Mouse (Mus musculus): ENCODE measurements around the gene Ly75. TPM values are rescaled to one million over a fixed set of nuclear protein-coding genes. Genes with fewer than 3 reads are reported as not detected.
A peak's percentile ranks its signal among the peaks of the same experiment; 100 is the strongest.

The Ly75 gene
- polyA plus RNA-seq, 1 experiment from 2014 or later, result 1.7 TPM

DNA sequence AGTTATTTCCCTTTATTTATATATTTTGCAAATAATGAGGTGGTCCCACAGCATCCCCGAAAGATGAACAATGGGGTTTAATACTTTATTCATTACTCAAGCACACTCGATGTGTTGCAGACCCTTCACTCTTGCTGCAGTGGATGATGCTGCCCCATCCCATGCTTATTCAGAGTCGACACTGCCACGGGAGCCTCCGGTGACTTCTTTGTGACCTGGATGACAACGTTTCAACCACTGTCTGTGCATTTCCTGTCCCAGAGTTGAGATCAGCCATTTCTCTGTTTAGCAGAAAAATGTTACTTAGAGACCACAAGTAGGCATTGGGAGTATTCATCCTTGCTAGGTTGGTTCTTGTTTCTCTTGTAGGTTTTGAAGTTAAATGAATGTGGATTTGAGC is 10.7 kb upstream of the Ly75 start:
- H3K4me1 ChIP-seq (ENCODE audit: insufficient read depth, low read depth, low read length), result no peaks in the 10 kb centered on the region

DNA sequence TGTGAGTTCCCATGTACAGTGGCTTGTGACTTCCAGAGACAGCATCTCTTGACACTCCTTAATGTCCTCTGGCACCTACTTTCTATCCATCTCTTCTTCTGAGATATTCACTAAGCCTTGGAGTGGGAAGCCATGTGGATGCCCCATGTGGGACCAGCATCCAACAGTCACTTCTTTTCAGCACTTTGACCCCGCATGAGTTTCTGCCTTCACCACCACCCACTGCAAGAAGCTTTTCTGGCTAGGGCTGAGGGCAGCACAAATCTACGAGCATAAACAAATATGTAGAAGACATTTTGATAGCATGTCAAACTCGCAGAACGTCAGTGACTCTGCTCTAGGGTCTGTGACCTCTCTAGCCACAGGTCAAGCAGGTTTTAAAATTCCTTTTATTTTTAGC is 9.2 kb upstream of the Ly75 start:
- Histone ChIP-seq H3K36me3 (ENCODE audit: insufficient read depth, low read length) (no peaks in the 10 kb centered on the region), H3K9ac (replicated peaks; ENCODE audit: low read depth) (no peak overlapping the region), H3K4me2 (replicated peaks; ENCODE audit: low read depth, low read length) (no peak overlapping the region), H3K4me1 (ENCODE audit: insufficient read depth, low read depth, low read length) (no peaks in the 10 kb centered on the region), H3K27me3 (replicated peaks; ENCODE audit: insufficient read depth, low read length) (no peaks in the 10 kb centered on the region), H3K9me3 (ENCODE audit: low read length) (no peaks in the 10 kb centered on the region), H3K4me3 (ENCODE audit: low read depth, low read length) (no peak overlapping the region), H3K27ac (ENCODE audit: low read length) (no peak overlapping the region)
- TF ChIP-seq CTCF (IDR thresholded peaks at IDR 0.05) (no peak), EP300 (IDR thresholded peaks at IDR 0.05) (no peak)
- WGBS, result 39% methylated on average over 4 of the region's 4 CpGs
- DNase-seq (ENCODE audit: low spot score), result no peak
- ATAC-seq, result no peak

More for the DNA sequence above, 10.7 kb upstream of the Ly75 start:
- WGBS, result 38% methylated on average over 6 of the region's 6 CpGs
- Histone ChIP-seq H3K4me2 (replicated peaks; ENCODE audit: low read depth, low read length) (no peak overlapping the region), H3K9me3 (ENCODE audit: low read length) (no peaks in the 10 kb centered on the region), H3K27ac (ENCODE audit: low read length) (no peak overlapping the region), H3K9ac (replicated peaks; ENCODE audit: low read depth) (no peak overlapping the region), H3K4me3 (ENCODE audit: low read depth, low read length) (no peak overlapping the region), H3K27me3 (replicated peaks; ENCODE audit: insufficient read depth, low read length) (no peaks in the 10 kb centered on the region), H3K36me3 (ENCODE audit: insufficient read depth, low read length) (no peaks in the 10 kb centered on the region)
- ATAC-seq (no peak), DNase-seq (ENCODE audit: low spot score) (no peak)
- TF ChIP-seq EP300 (IDR thresholded peaks at IDR 0.05), result no peak
- no peak for TF ChIP-seq CTCF (IDR thresholded peaks at IDR 0.05)

DNA sequence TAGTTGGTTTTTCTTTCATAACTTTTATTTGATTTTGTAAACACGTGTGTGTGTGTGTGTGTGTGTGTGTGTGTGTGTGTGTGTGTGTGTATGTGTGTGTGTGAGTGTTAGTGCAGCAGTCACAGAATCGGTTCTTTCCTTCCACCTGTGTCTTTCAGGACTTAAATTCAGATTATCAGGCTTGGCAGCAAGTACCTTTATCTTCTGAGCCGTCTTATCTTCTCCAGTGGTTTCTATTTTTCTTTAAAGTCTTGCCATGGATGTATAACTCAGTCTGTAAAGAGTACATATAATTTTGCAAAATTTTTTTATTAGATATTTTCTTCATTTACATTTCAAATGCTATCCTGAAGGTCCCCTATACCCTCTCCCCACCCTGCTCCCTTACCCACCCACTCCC is 4.3 kb upstream of the Ly75 start:
- no peak overlapping the region for H3K27ac ChIP-seq (ENCODE audit: low read length)
- no peak overlapping the region for H3K4me3 ChIP-seq (ENCODE audit: low read depth, low read length)
- ATAC-seq (no peak), DNase-seq (ENCODE audit: low spot score) (no peak)
- H3K36me3 ChIP-seq (ENCODE audit: insufficient read depth, low read length), result no peaks in the 10 kb centered on the region
- H3K4me2 ChIP-seq (replicated peaks; ENCODE audit: low read depth, low read length), result no peak overlapping the region
- no peaks in the 10 kb centered on the region for H3K27me3 ChIP-seq (replicated peaks; ENCODE audit: insufficient read depth, low read length)
- no peaks in the 10 kb centered on the region for H3K4me1 ChIP-seq (ENCODE audit: insufficient read depth, low read depth, low read length)
- TF ChIP-seq CTCF (IDR thresholded peaks at IDR 0.05) (no peak), EP300 (IDR thresholded peaks at IDR 0.05) (no peak)
- no peak overlapping the region for H3K9ac ChIP-seq (replicated peaks; ENCODE audit: low read depth)
- 74% methylated on average over 3 of the region's 3 CpGs for WGBS
- H3K9me3 ChIP-seq (ENCODE audit: low read length), result no peaks in the 10 kb centered on the region

DNA sequence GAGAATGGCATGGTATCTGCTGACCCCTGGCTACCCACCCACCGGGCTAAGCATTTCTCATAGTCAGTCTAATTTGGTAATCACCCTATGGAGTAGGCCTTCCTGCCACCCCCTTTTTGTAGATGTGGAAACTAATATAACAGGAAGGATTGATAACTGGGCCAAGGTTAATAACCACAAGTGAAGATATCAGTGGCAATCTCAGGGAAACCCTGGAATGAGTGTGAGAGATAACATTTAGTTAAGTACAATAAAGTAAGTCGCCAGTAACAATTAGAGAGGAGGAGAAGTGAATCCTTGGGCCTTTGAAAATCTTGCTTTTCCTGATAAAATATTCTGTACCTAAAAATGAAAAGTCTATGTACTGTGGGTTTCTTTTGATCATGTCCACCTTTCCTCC is 3.7 kb upstream of the Ly75 start:
- Histone ChIP-seq H3K4me3 (ENCODE audit: low read depth, low read length) (no peak overlapping the region), H3K36me3 (ENCODE audit: insufficient read depth, low read length) (no peaks in the 10 kb centered on the region), H3K27ac (ENCODE audit: low read length) (no peak overlapping the region), H3K9me3 (ENCODE audit: low read length) (no peaks in the 10 kb centered on the region), H3K9ac (replicated peaks; ENCODE audit: low read depth) (no peak overlapping the region), H3K27me3 (replicated peaks; ENCODE audit: insufficient read depth, low read length) (no peaks in the 10 kb centered on the region), H3K4me2 (replicated peaks; ENCODE audit: low read depth, low read length) (no peak overlapping the region), H3K4me1 (ENCODE audit: insufficient read depth, low read depth, low read length) (no peaks in the 10 kb centered on the region)
- WGBS, result 66% methylated on average over 2 of the region's 2 CpGs
- DNase-seq (ENCODE audit: low spot score) (no peak), ATAC-seq (no peak)
- TF ChIP-seq EP300 (IDR thresholded peaks at IDR 0.05) (no peak), CTCF (IDR thresholded peaks at IDR 0.05) (no peak)

DNA sequence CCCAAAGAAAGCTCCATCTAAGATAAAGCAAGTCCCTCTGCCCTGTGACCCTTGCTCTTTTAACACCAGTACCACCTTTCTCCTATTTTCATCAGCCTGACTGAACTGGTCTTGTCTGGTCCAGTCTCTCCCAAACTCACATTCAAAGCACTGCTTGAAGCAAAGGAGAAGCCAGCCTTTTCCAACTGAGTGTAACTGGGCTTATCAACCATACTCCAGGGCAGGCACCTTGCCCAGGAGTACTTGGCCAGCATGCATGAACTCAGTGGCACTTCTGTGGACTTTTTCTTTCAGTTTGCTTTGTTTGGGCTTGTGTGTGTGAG is 1.6 kb upstream of the Ly75 start:
- TF ChIP-seq EP300 (IDR thresholded peaks at IDR 0.05) (no peak), CTCF (IDR thresholded peaks at IDR 0.05) (no peak)
- H3K9me3 ChIP-seq (ENCODE audit: low read length), result no peaks in the 10 kb centered on the region
- H3K9ac ChIP-seq (replicated peaks; ENCODE audit: low read depth), result no peak overlapping the region
- DNase-seq (ENCODE audit: low spot score) (peak; percentile 81), ATAC-seq (peak; percentile 54)
- no peak overlapping the region for H3K27ac ChIP-seq (ENCODE audit: low read length)
- H3K4me1 ChIP-seq (ENCODE audit: insufficient read depth, low read depth, low read length), result no peaks in the 10 kb centered on the region
- no peaks in the 10 kb centered on the region for H3K36me3 ChIP-seq (ENCODE audit: insufficient read depth, low read length)
- H3K27me3 ChIP-seq (replicated peaks; ENCODE audit: insufficient read depth, low read length), result no peaks in the 10 kb centered on the region
- H3K4me2 ChIP-seq (replicated peaks; ENCODE audit: low read depth, low read length), result no peak overlapping the region
- H3K4me3 ChIP-seq (ENCODE audit: low read depth, low read length), result no peak overlapping the region

DNA sequence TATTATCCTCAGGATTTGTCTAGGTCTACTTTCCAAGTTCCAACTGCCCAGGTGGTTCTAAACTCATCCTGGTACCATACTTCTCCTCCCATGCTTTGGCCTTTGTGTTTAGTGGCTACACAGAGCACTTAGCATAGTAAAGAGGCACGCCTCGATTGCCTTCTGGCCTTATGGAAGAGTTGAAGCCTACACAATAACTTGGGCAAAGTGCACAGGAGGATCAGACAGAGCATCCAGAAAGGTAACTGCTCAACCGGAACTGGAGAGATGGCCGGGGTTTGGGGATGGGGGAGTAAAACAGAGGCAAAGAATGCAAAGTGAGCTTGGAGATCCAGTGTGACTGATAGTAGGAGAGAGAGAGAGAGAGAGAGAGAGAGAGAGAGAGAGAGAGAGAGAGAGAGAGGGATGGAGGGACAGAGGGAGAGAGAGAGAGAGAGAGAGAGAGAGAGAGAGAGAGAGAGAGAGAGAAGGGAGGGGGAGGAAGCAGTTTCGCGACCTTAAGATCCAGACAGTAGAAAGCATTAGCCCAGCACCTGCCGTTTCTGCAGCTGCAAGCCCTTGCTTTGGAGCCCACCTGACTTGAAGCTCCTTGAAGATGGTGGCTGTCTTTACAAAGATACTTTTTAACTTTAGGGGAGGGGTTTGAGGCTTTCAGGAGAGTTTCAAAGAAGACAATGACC is 1.1 kb upstream of the Ly75 start:
- 58% methylated on average over 7 of the region's 7 CpGs for WGBS
- no peak for DNase-seq (ENCODE audit: low spot score)
- Histone ChIP-seq H3K4me3 (ENCODE audit: low read depth, low read length) (no peak overlapping the region), H3K27me3 (replicated peaks; ENCODE audit: insufficient read depth, low read length) (no peaks in the 10 kb centered on the region), H3K4me1 (ENCODE audit: insufficient read depth, low read depth, low read length) (no peaks in the 10 kb centered on the region), H3K36me3 (ENCODE audit: insufficient read depth, low read length) (no peaks in the 10 kb centered on the region), H3K9ac (replicated peaks; ENCODE audit: low read depth) (no peak overlapping the region), H3K27ac (ENCODE audit: low read length) (no peak overlapping the region), H3K9me3 (ENCODE audit: low read length) (no peaks in the 10 kb centered on the region), H3K4me2 (replicated peaks; ENCODE audit: low read depth, low read length) (no peak overlapping the region)
- TF ChIP-seq EP300 (IDR thresholded peaks at IDR 0.05) (no peak), CTCF (IDR thresholded peaks at IDR 0.05) (no peak)
- ATAC-seq, result no peak

DNA sequence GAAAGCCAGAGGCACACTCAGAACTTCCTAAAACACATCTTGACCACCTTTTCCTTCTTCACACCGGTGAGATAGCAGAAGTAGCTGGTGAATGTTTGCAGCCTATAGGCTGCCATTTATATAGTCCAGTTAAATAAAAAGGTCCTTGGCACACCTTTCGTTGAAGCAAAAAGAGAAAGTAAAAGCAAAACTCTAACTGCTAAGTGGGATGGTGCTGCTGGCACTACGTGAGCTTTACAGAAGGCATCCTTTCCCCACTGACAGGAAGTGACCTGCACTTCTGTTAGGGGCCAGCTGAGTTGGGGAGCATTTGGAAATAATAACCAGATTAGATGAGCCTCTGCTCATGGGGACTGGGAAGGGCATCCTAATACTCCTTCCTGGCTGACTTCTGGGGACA is 757 bp downstream of the Ly75 start:
- Histone ChIP-seq H3K36me3 (ENCODE audit: insufficient read depth, low read length) (no peaks in the 10 kb centered on the region), H3K9ac (replicated peaks; ENCODE audit: low read depth) (no peak overlapping the region), H3K27ac (ENCODE audit: low read length) (no peak overlapping the region), H3K27me3 (replicated peaks; ENCODE audit: insufficient read depth, low read length) (no peaks in the 10 kb centered on the region), H3K9me3 (ENCODE audit: low read length) (no peaks in the 10 kb centered on the region), H3K4me2 (replicated peaks; ENCODE audit: low read depth, low read length) (peak overlapping the region; percentile 63), H3K4me3 (ENCODE audit: low read depth, low read length) (peak overlapping the region; percentile 37; the same call in 1 of the 2 replicates), H3K4me1 (ENCODE audit: insufficient read depth, low read depth, low read length) (no peaks in the 10 kb centered on the region)
- DNase-seq (ENCODE audit: low spot score) (peak; percentile 22), ATAC-seq (no peak)
- 47% methylated on average over 3 of the region's 3 CpGs for WGBS
- no peak for TF ChIP-seq CTCF (IDR thresholded peaks at IDR 0.05)
- TF ChIP-seq EP300 (IDR thresholded peaks at IDR 0.05), result no peak

Measured in lung, postnatal 0 days (tissue).